Mouse (Mus musculus) bone marrow macrophage, adult 2 months (primary cell): ENCODE measurements around the gene 1700016D06Rik. TPM values are rescaled to one million over a fixed set of nuclear protein-coding genes. Genes with fewer than 3 reads are reported as not detected.

Experiments used
- H3K27ac ChIP-seq: 2 replicates; pipeline ENCODE4 v1.5.1; 2012; ENCODE audit warnings: low read depth, low read length; ENCODE audit not compliant: insufficient read depth
- H3K4me1 ChIP-seq: 2 replicates; pipeline ENCODE4 v1.6.1; 2012; ENCODE audit warnings: low read length; ENCODE audit not compliant: control insufficient read depth, insufficient read depth
- H3K4me3 ChIP-seq: 2 replicates; pipeline ENCODE4 v1.5.1; 2012; ENCODE audit warnings: mild to moderate bottlenecking, low read length, moderate library complexity; ENCODE audit not compliant: insufficient read depth
- CTCF ChIP-seq: IDR thresholded peaks from 2 replicates; pipeline ENCODE4 v1.5.1; 2012; ENCODE audit warnings: low read depth, mild to moderate bottlenecking, low read length, moderate library complexity
- POLR2A ChIP-seq: IDR thresholded peaks from 2 replicates; pipeline ENCODE4 v1.6.1; 2012; ENCODE audit warnings: mild to moderate bottlenecking, low read depth, low read length, borderline replicate concordance
- polyA plus RNA-seq: library from polyadenylated mRNA; stranded (reverse); fragments of >200 nt; gene quantifications from 2 replicates; pipeline ENCODE4 v1.2.4, GENCODE M21; 2012; ENCODE audit not compliant: missing spikeins, insufficient read depth, insufficient read length

The 1700016D06Rik gene
- polyA plus RNA-seq, 1 experiment, result not detected

DNA sequence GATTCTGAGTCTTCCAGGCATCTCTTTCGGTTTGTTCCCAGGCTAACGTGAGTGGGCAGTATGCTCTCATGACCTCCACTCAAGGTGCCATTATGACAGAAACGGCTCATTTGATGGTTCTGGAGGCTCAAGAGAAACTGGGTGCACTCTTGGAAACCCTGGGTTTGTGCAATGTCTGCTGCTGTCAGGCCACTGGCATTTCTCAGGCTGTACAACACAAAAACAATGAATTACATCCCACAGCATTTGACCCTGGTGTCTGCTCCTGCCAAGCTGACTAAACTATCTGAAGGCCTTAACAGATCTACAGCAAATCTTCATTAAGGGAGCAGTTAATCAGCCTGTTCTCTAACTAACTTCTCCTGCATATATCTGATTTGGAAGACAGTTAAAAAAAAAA lies 81.8 kb downstream of the 1700016D06Rik start:
- no peaks in the 10 kb centered on the region for H3K4me1 ChIP-seq
- TF ChIP-seq POLR2A (no peak), CTCF (no peak)
- H3K4me3 ChIP-seq, result no peak overlapping the region
- no peak overlapping the region for H3K27ac ChIP-seq

- Histone ChIP-seq H3K27ac (no peak overlapping the region), H3K4me1 (no peaks in the 10 kb centered on the region), H3K4me3 (no peak overlapping the region)
- no peak for TF ChIP-seq CTCF
- TF ChIP-seq POLR2A, result no peak
Measured at GRCm38 (mm10) chr8:11618063-11618462, 82.8 kb downstream of the 1700016D06Rik start.

- TF ChIP-seq POLR2A (no peak), CTCF (peak; percentile 53; the same call in 1 of the 2 replicates)
- Histone ChIP-seq H3K4me1 (no peaks in the 10 kb centered on the region), H3K4me3 (no peak overlapping the region), H3K27ac (no peak overlapping the region)
Measured at GRCm38 (mm10) chr8:11616294-11616693, 84.6 kb downstream of the 1700016D06Rik start.

- Histone ChIP-seq H3K4me1 (no peaks in the 10 kb centered on the region), H3K4me3 (no peak overlapping the region), H3K27ac (no peak overlapping the region)
- TF ChIP-seq POLR2A (no peak), CTCF (no peak)
Measured at GRCm38 (mm10) chr8:11614126-11614835, 86.6 kb downstream of the 1700016D06Rik start.

DNA sequence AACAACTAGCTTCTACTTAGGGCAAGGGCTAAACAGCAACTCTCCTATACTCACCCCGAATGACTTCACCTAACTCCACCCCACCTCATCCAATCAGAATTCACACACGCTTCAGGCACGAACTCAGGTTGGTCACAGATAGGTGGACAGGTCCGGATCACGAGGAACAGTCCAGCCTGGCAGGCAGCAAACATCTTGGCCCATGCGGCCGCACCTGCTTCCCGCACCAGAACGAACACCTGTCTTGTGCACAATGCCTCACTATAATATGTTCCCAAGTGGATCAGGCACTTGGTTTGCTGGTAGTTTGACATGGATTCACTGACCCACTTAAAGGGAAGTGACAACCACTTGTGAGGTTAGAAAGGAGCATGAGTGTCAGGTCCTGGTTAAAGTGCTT lies 92.0 kb downstream of the 1700016D06Rik start:
- H3K27ac ChIP-seq, result no peak overlapping the region
- H3K4me1 ChIP-seq, result no peaks in the 10 kb centered on the region
- TF ChIP-seq POLR2A (no peak), CTCF (no peak)
- H3K4me3 ChIP-seq, result no peak overlapping the region

Other genes with a start within 250 kb of the 1700016D06Rik start
- 12.2 and 12.5 TPM in 2 replicates for gene Rab20, start 222.4 kb downstream of the 1700016D06Rik start, polyA plus RNA-seq
- 45.1 and 48.0 TPM in 2 replicates for gene Naxd, start 203.6 kb downstream of the 1700016D06Rik start, polyA plus RNA-seq
- gene Cars2, start 150.3 kb downstream of the 1700016D06Rik start, polyA plus RNA-seq, result 19.5 and 27.3 TPM in 2 replicates
- gene Ing1, start 145.5 kb downstream of the 1700016D06Rik start, polyA plus RNA-seq, result 52.6 and 59.4 TPM in 2 replicates
- gene Ankrd10, start 65.3 kb downstream of the 1700016D06Rik start, polyA plus RNA-seq, result 23.0 and 25.8 TPM in 2 replicates
- gene Arhgef7, start 26.7 kb upstream of the 1700016D06Rik start, polyA plus RNA-seq, result 53.8 and 59.8 TPM in 2 replicates
- gene Tex29, start 139.4 kb upstream of the 1700016D06Rik start, polyA plus RNA-seq, result not detected in 2 replicates